Mouse (Mus musculus) adrenal gland, postnatal 36 days (tissue): ENCODE results near the gene Mon1b. TPM values are rescaled to one million over a fixed set of nuclear protein-coding genes. Genes with fewer than 3 reads are reported as not detected.

Experiments used
- DNase-seq, 2 experiments: peaks; one replicate each; pipeline ENCODE4 v3.0.0; 2021; ENCODE audit warnings: mixed read lengths in 1 of 2
- total RNA-seq, 2 experiments: library from RNA; stranded (reverse); gene quantifications; 2 replicates each; pipeline ENCODE4 v1.2.3; 2021

The Mon1b gene
- total RNA-seq, 2 experiments from 2014 or later: 15.9 to 20.6 TPM

GRCm38 (mm10) chr8:113672599-113673255, 37.3 kb downstream of the Mon1b start:
- no peak for DNase-seq

DNA sequence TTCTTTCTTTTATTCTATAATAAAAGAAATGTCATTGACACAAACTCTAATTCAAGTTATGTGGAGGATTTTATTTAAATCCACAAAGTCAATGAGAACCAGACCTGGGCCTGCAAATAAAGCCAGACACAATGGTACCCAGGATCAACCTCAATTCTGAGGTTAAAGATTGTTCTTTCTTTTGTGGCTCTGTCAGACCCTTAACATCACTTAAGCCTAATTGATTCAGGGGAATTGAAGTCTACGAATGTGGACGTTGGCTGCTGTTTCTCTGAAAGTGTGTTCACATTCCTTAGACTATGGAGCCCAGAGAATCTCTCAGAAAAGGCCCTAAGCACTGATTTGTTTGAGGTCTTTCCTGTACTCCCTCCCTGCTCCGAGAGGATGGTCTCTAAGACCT, 37.9 kb downstream of the Mon1b start:
- no peak for DNase-seq

DNA sequence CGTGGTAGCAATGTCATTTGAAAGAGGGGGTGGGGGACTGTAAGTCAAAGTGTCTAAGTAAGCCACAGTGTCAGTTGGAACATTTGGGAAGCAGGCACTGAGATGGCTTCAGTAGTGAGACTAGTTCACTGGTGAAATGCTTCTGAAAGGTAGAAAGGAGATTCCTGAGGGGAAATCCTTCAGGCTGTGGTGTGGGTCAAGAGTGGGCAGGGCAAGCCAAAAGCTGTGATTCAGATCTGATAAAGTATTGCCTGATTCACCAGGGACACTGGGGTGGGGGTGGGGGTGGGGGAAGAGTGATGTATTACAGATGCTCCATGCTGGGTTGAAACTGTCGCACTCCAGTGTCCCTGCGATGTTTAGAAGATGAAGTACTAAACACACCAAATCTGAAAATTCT, 39.2 kb downstream of the Mon1b start:
- peak; percentile 23 to 24 for DNase-seq

- peak; percentile 36 to 63 for DNase-seq
These were observed 39.9 kb downstream of the Mon1b start for GRCm38 (mm10) chr8:113675281-113675680.

DNA sequence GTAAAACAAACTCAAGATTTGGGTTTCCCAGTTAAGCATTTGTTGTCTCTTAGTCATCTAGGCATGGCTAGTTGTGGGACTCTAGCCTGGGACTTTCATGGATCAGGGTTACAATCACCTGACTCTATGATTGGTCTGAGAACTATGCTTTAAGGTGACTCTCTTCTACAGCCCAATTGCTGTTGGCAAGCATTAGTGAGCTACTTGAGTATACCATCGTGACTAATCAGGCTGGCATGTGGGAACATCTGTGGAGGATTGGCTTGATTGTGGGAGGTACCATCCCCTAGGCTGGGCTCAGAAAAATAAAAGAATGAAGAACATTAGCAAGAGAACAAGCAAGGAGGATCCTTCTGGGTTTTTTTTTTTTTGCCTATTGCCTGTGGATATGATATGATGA, 41.4 kb downstream of the Mon1b start:
- DNase-seq: no peak

DNA sequence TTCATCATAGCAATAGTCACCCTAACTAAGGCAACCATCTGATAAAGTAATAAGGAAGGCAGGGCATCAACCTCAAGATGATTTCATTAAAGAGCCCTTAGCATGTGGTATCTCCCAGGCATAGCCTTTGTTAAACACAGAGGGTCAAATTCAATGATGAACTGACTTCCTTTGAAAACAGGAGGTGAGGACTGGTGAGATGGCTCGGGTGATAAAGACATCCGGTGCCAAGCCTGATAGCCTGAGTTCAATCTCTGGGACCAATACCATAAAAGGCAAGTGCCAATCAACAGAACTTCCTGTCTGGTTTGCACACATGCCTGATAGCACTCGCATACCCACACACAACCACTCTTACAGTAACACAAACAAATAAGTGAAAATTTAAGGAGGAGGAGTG, 44.0 kb downstream of the Mon1b start:
- no peak for DNase-seq

DNA sequence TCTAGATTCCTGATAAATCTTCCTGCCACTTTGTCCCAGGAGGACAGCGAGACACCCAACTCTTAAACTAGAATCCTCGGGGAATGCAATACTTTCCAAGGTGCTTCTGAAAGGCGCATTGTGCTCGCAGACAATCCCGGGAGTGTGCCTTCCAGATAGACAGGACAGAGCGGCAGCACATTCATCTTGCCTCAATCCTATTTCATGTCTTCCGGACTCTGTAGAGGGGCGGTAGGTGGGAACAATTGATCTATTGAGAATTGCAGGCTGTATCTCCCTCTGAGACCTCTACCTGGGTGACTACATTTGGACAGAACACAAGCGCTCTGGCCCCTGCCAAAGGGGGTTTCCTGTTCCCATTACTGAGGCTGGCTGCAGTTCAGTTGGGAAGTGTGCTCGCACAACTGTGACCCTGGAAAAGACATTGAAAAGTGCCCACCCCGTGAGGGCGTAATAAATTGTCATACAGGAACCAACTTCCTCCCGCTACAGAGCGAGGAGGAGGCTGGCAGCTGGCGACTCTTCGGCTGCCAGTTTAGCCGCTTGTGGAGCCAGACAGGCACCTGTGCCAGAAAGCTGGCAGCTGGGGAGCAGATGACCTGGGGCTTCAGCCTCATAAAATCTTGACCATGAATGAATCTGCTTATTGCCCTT, 52.6 kb downstream of the Mon1b start:
- DNase-seq: peak; percentile 11 to 20

GRCm38 (mm10) chr8:113688543-113688915, 53.1 kb downstream of the Mon1b start:
- no peak for DNase-seq

GRCm38 (mm10) chr8:113691622-113692343, 56.4 kb downstream of the Mon1b start:
- DNase-seq: no peak

Other genes with a start within 250 kb of the Mon1b start
- gene Syce1l, start 7.6 kb downstream of the Mon1b start, total RNA-seq: under 1 TPM in 1 of 2 experiments, not detected in 1; 0.46 TPM
- gene Adamts18, start 213.2 kb downstream of the Mon1b start, total RNA-seq: not detected